Mouse (Mus musculus) ES-E14 (cell line): ENCODE results near the gene Grin1. TPM values are rescaled to one million over a fixed set of nuclear protein-coding genes. Genes with fewer than 3 reads are reported as not detected.

ENCODE experiments used
- DNase-seq: peaks from one replicate; pipeline ENCODE4 v3.0.0-alpha.2; 2013; ENCODE audit warnings: low read depth, low spot score
- H3K27ac ChIP-seq: 2 replicates; pipeline ENCODE4 v1.5.1; 2012; ENCODE audit warnings: low read depth, mild to moderate bottlenecking, low read length, moderate library complexity, mixed read lengths; ENCODE audit not compliant: poor library complexity, insufficient read depth, severe bottlenecking
- H3K36me3 ChIP-seq: 2 replicates; pipeline ENCODE4 v1.6.1; 2012; ENCODE audit warnings: mild to moderate bottlenecking, low read length, moderate library complexity, mixed read lengths; ENCODE audit not compliant: control insufficient read depth, poor library complexity, insufficient read depth, severe bottlenecking
- H3K4me1 ChIP-seq, 2 experiments: fragments of 150-350 bp in 1 of 2; sonication (generic) in 1 of 2; 2 replicates each; pipeline ENCODE4 v1.6.1; 2012; ENCODE audit warnings: low read length in 2 of 2, mild to moderate bottlenecking in 1 of 2, mixed read lengths in 1 of 2; ENCODE audit not compliant: control insufficient read depth in 2 of 2, insufficient read depth in 2 of 2, poor library complexity in 1 of 2
- H3K4me3 ChIP-seq, 2 experiments: fragments of 150-350 bp in 1 of 2; sonication (generic) in 1 of 2; 2 replicates each; pipeline ENCODE4 v1.5.1; 2012; ENCODE audit warnings: low read length in 2 of 2, low read depth in 1 of 2, mild to moderate bottlenecking in 1 of 2, mixed read lengths in 1 of 2; ENCODE audit not compliant: insufficient read depth in 1 of 2, poor library complexity in 1 of 2, severe bottlenecking in 1 of 2
- H3K9ac ChIP-seq: 2 replicates; pipeline ENCODE4 v1.6.1; 2012; ENCODE audit warnings: low read depth, mild to moderate bottlenecking, low read length, mixed read lengths; ENCODE audit not compliant: poor library complexity, insufficient read depth, severe bottlenecking
- H3K9me3 ChIP-seq: fragments of 150-350 bp; sonication (generic); 2 replicates; pipeline ENCODE4 v1.6.1; 2012; ENCODE audit warnings: low read depth, mild to moderate bottlenecking, low read length; ENCODE audit not compliant: control insufficient read depth, insufficient read depth
- CHD2 ChIP-seq: IDR thresholded peaks from 2 replicates; pipeline ENCODE4 v1.6.1; 2014; ENCODE audit warnings: mild to moderate bottlenecking, low read depth, low read length, inconsistent platforms
- HCFC1 ChIP-seq: IDR thresholded peaks from 2 replicates; pipeline ENCODE4 v1.6.1; 2012; ENCODE audit warnings: low read length, inconsistent platforms, borderline replicate concordance; ENCODE audit not compliant: insufficient read depth
- MAFK ChIP-seq: IDR thresholded peaks from 2 replicates; pipeline ENCODE4 v1.6.1; 2014; ENCODE audit warnings: mild to moderate bottlenecking, low read depth, low read length, inconsistent platforms; ENCODE audit not compliant: insufficient read depth
- ZC3H11A ChIP-seq: IDR thresholded peaks from 2 replicates; pipeline ENCODE4 v1.6.1; 2012; ENCODE audit warnings: low read depth, mild to moderate bottlenecking, inconsistent platforms, low read length, borderline replicate concordance
- ZNF384 ChIP-seq: IDR thresholded peaks from 2 replicates; pipeline ENCODE4 v1.6.1; 2012; ENCODE audit warnings: low read depth, low read length, inconsistent platforms
- in situ Hi-C, 2 experiments: fragments of 600-800 bp; cut with MboI; formaldehyde crosslinking; loops; one replicate each; pipeline ENCODE4 v1.15.1; 2025; ENCODE audit warnings: low sequenced_read_pairs in 2 of 2, inconsistent platforms in 1 of 2; ENCODE audit not compliant: unreplicated experiment in 2 of 2
- total RNA-seq: library from RNA; depleted of rRNA; stranded (reverse); fragments of 300-350 nt; gene quantifications from 2 replicates; pipeline ENCODE4 v1.2.3, GENCODE M21; 2012

Gene Grin1
- total RNA-seq, 1 experiment = 2.5 TPM

DNA sequence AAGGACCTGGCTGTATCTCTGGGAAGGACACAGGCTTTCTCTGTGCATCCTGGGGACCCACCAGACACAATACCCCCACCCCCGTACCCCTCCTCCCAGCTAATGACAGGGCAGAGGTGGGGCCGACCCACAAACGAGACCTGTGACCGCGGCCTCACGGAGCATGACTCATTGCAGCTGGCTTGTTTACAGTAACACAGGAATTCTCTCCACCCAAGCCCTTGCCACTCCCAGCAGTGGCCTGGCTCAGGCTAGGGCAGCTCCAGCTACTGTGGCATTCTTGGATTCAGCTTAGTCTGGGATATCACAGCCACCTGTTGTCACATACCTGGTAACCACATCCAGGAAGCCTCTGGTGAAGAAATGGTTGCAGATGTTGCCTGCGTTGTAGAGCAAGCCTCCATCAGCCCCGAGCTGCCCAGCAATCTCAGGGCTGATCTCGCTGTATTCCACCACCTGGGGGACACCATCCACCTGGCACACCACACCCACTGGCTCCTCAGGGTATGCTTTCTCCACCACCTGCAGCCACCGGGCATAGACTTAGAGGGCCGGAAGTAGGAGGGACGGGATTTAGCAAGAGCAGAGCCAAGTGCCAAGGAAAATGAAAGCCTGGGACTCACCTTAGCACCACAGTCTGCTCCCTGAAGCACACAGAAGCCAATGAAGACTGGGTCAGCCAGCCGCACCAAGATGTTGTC lies 44.6 kb upstream of the Grin1 start:
- Histone ChIP-seq H3K4me1 (peaks cover 0 to 18% of the 10 kb centered on the region in 2 experiments; a peak in 3 of 4 replicates), H3K27ac (no peak overlapping the region), H3K36me3 (peaks cover 36% of the 10 kb centered on the region), H3K9me3 (no peaks in the 10 kb centered on the region), H3K4me3 (no peak overlapping the region; a peak in 1 of 4 replicates), H3K9ac (no peak overlapping the region)
- TF ChIP-seq CHD2 (no peak), HCFC1 (no peak), ZNF384 (no peak), ZC3H11A (no peak), MAFK (no peak)
- in situ Hi-C loops = no loop called here
- DNase-seq = no peak

DNA sequence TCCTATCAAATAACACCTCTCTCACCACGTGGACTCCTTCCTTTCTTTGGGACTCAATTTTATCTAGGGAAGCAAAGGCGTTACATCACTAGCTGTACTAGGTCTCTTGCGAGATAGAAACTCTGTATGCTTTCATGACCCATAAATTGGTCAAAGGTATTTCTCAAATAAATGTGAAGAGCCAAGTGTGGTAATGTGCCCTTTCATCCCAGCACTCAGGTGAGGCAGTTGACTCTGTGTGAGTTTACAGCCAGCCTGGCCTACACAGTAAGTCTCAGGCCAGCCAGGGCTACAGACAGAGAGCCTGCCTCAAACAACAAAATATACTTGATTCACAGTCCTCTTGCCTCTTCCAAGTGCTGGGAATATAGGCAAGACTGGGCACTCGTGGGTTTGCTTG lies 40.9 kb upstream of the Grin1 start:
- Histone ChIP-seq H3K36me3 (peaks cover 36% of the 10 kb centered on the region), H3K9me3 (no peaks in the 10 kb centered on the region), H3K4me3 (no peak overlapping the region), H3K9ac (no peak overlapping the region), H3K4me1 (peaks cover 0 to 19% of the 10 kb centered on the region in 2 experiments; a peak in 2 of 4 replicates), H3K27ac (no peak overlapping the region)
- TF ChIP-seq MAFK (no peak), ZNF384 (no peak), CHD2 (no peak), ZC3H11A (no peak), HCFC1 (no peak)
- DNase-seq = no peak
- in situ Hi-C loops = no loop called here

DNA sequence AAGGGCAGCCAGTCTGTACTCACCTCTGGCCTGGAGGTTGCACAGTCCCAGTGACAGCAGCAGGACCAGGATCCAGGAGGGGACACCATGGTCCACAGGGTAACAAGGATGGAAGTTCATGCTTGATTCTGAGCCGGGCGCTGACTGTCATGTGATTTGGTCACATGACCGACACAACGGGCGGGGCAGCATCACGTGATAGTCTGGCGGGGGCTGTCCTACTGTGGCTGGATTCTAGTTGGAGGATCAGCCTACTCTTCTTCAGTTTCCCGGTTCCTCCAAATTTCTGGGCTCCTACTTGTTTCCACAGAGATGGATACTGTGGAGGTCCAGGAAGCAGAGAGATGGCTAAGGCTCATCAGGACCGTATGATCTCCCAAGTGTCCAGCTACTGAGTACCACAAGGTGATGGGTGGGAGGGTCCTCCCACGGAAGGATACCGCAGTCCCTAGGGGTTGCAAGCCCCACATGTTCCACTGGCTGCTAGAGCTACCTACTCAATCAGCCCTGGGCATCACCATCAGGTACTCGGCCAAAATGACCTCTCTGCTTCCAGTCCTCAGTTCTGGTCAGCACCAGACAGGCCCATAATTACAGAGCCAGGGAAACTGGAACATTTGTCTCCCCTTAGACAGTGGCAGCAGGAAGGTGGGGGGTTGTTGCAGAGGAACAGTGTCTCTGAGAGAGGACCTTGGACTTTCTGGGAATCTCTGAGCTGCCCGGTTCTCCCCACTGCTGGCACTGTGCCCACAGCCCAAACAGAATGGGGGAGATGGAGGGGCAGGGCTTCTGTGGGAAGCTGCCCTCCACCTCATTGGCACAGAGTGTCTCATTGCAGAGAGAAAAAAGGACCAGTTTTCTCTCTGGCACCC lies 37.5 kb upstream of the Grin1 start, which contains the start of gene Dpp7:
Gene Dpp7 (minus strand): TSS at position 152 of the 872 bp plus-strand sequence.
- TF ChIP-seq HCFC1 (no peak), CHD2 (no peak), MAFK (no peak), ZC3H11A (no peak), ZNF384 (no peak)
- DNase-seq = peak; percentile 85
- Histone ChIP-seq H3K4me1 (peaks cover 0 to 6% of the 10 kb centered on the region in 2 experiments; a peak in 1 of 4 replicates), H3K4me3 (peak within 1 kb of the TSS; percentile 70 to 71), H3K9me3 (no peaks in the 10 kb centered on the region), H3K36me3 (peaks cover 26% of the 10 kb centered on the region), H3K27ac (no peak within 1 kb of the TSS), H3K9ac (peak within 1 kb of the TSS; percentile 80)
- in situ Hi-C loops = no loop called here

DNA sequence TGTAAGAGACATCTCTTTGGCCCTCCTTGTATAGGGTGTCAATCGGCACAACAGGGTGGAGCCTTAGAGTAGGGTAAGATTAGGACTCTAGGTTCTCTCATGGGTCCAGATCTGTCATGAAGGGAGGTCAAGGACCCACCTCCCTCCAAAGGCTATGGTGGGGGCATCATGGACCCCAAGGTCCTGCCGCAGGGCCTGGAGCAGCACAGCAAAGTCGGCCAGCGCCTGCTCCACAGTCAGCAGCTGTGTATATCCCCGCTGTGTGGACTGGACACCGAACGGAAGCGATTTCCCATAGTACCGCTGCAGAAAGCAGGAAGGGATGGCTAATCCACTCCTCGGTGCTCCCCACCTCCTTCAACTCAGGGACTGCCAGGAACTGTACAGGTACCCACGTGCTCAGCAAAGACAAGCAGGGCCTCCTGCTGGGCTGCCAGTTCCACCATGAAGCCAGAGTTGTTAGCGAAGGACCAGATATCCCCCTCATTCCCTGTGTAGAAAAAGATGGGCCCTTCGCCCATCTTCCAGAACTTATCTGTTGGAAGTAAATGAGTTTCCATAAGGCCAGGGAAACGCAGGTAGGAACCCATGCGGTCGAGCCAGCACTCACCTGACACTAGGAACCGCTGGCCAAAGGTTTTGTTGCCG lies 36.6 kb upstream of the Grin1 start:
- no peak for DNase-seq
- Histone ChIP-seq H3K4me3 (peak overlapping the region; percentile 70 to 71), H3K9ac (peak overlapping the region; percentile 73), H3K9me3 (no peaks in the 10 kb centered on the region), H3K36me3 (peaks cover 28% of the 10 kb centered on the region), H3K27ac (no peak overlapping the region), H3K4me1 (peaks cover 0 to 6% of the 10 kb centered on the region in 2 experiments; a peak in 1 of 4 replicates)
- no peak for TF ChIP-seq ZC3H11A
- no peak for TF ChIP-seq HCFC1
- no peak for TF ChIP-seq CHD2
- TF ChIP-seq MAFK = no peak
- no peak for TF ChIP-seq ZNF384
- in situ Hi-C loops = no loop called here
